Mouse (Mus musculus): Measurements from ENCODE around the gene Tmcc3. TPM values are rescaled to one million over a fixed set of nuclear protein-coding genes. Genes with fewer than 3 reads are reported as not detected.
A peak's percentile ranks its signal among the peaks of the same experiment; 100 is the strongest.
"Not testable (repeated sequence)": the region's sequence is repeated elsewhere in the genome, so short reads cannot be mapped to it uniquely, and the experiment has no call there.

The Tmcc3 gene
- total RNA-seq, 2 experiments from 2014 or later: 31.7 to 31.8 TPM

DNA sequence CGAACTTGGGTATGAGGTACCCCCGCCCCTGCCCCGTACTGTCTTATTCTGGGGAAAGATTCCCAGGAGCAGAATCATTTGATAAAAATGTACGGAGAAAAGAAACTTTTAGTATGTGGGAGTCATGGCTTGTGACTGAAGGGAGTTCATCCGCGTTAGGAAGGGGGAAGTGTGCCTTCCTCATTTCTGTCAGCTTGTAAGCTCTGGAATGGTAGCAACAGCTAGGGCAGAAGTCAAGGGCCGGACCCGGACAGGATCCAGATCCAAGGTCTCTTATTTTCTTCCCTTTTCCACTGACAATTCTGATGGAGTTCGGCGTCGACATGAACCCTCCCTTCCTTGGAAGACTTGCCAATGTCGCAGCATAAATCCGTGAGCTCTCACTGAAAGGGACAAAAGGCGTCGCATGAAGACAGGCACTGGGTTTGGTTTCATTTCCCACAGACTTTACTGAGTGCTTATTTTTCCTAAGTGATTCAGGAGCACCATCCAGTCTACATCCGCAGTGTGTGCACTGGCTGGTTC, 193.6 kb downstream of the Tmcc3 start:
- DNase-seq (ENCODE audit: low spot score in 2 of 2): no peak

DNA sequence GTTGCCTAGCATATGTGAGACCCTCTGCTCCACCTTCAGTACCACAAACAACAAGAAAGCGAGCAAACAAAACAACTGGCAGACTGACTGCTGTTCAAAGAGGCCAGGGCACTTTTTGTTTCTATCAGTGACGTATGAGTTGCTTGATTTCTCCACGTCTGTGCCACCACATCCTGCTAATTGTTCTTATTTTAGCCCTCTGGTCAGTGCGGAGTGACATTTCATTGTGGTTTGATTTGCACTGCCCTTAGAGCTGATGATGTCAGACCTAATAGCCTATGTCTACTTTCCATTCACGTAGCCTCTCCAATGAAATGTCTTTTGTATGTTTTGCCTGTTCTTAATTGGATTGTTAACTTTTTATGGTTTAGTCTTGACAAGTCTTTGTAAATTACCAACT, 197.1 kb downstream of the Tmcc3 start:
- DNase-seq (ENCODE audit: low spot score in 2 of 2): no peak

DNA sequence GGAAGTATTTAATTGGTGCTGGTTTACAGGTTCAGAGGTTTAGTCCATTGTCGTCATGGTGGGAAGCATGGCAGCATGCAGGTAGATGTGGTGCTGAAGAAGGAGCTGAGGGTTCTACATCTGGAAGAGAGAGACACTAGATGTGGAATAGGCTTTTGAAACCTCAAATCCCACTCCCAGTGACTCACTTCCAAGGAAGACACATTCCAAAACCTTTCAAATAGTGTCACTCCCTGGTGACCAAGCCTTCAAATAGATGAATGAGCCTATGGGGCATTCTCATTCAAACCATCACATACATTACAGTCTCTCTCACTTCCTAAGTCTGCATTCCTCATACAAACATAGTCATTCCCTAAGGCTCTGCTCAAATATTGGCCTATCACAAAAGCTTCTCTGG, 201.0 kb downstream of the Tmcc3 start:
- no peak for DNase-seq (ENCODE audit: low spot score in 2 of 2)

DNA sequence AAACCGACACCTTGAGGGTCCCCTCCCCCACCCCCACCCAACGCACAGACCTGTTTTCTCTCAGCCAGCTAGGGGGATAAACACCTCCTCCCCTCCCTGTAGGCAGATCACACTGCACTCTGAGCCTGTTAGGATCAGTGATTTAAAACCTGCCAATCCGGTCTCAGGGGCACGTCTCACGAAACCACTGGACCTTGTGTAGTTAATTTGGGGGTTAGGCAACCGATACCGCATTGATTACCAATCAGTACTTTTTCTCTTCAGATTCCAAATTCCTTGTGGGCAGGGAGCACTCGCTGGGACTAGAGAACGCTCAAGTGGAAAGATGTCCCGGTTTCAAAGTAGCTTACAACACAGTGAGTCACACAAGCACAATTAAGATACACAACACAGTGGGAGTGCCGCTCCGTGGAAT, 202.3 kb downstream of the Tmcc3 start:
- no peak for DNase-seq (ENCODE audit: low spot score in 2 of 2)

DNA sequence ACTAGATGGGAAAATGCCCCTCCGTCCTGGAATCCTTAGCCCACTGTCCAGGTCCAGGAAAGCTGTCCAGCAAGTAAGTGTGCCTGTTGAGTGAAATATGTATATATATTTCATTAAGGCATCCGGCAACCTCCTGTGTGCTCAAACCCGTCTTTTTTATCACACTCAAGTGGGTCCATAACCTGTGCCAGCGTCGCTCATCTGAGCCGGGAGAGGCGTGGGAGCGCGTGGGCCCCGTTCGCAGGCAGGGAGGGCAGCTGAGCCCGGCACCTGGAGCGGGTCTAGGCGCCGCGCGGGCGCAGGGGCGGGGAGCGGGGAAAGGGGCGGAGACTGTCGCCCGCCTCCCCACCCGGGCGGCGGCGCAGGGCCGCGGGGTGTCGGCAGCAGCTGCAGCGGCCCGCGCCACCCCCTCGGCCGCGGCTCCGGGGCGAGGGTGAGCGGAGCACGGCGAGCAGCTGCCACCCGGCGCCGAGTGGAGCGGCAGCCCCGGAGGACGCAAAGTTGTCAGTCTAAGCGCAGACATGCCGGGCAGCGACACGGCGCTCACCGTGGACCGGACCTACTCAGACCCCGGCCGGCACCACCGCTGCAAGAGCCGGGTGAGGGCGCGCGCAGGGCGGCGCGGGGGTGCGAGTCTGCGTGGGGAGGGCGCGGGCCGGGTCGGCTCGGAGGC, 202.9 kb downstream of the Tmcc3 start:
- peak; percentile 69 to 81 for DNase-seq (ENCODE audit: low spot score in 2 of 2)

DNA sequence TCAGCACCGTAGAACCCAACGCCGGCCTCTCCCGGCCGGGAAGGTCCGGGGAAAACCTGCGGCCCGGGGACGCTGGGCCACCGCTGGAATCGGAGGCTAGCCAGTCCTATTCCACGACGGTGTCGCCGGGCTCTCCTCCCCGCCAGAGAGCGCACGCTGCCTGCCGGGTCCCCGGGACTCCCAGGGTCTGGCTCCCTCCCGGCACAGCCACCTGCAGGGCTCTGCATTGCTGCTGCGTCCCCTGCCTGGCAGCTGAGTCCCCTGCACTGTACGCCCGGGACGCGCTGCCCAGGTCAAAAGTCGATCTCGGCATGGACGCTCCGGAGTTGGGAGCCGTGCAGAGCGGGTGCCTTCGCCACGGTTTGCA, 203.4 kb downstream of the Tmcc3 start:
- no peak for DNase-seq (ENCODE audit: low spot score in 2 of 2)

DNA sequence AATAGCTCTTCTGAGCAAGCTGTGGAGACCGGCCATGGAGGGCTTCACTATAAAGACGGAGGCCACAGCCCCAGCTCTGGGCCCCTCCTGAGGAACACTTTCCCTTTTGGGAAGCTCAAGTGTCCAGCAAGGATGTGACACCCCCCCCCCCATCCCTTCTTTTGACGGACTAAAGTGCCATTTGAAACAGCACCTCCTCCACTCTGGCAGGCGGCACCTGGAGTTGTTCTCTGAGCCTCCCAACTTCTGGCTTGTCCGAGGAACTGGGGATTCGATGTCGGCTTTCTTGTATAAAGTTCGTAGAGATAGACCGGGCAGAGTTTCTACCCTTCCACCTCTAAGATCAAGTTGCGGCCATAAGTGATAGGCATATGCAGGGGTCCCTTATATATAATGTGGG, 203.8 kb downstream of the Tmcc3 start:
- no peak for DNase-seq (ENCODE audit: low spot score in 2 of 2)

DNA sequence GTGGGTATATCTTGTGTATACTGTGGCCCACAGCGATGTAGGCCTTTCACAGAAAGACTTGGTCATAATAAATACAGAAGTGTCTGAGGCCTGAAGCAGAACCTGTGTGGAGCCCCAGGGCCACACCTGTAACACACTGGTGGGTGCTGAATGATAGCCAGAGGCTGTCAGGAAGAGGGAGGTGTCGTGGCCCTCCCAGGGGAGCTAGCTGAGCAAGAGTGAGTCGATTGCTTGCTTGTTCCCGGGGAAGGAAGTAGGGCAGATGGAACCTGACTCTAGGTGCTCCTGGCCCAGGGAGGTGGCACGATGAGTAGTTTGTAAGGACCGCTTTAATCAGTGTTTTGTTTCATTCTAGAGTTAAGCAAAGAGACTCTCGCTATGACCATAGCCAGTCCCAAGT, 208.1 kb downstream of the Tmcc3 start:
- DNase-seq (ENCODE audit: low spot score in 2 of 2): no peak

DNA sequence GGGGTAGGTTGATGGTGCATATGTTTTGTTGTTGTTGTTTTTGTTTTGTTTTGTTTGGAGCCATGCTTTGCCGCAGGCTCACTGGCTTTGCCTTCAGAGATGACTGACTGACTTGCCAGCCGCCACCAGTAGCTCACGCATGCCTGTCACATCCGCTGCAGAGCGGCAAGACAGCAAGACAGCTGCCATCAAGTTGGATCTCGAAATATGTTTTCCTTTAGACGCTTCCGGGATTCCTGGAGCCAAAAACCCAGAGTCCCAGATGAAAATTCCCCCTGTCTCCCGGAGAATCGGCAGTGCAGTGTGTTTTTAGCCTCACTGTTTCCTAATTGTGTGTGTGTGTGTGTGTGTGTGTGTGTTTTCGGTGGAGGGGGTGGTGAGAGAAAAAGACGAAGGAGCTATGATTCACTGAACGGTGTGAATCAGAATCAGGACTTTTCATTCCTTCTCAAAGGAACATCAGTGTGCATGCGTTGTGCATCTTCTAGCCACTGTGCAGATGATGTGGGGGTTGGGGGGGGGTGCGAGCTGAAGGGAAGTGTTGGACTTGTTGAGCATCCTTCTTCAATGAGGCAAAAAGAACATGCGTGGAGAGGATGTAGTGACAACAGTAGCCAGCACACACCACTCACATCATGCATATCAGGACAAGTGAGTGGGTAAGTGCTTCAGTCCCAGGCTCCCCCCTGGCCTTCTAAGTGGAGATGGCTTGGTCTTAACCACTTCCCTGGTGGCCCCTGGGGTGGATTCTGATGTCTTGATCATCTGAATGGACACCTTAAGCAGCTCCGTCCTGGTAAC, 208.8 kb downstream of the Tmcc3 start:
- DNase-seq (ENCODE audit: low spot score in 2 of 2): no peak

DNA sequence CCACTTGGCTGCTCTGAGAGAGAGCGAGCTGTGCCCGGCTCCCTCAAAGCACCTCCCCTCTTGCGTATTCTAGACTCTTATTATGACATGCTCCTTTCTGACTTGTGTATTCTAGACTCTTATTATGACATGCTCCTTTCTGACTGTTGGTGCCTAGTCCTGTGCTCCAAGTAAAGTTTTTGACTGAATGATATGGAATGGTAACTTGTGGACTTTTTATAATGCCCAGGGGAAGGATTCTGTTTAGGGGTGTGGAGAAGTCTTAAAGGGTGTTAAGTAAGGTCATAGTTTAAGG, 209.3 kb downstream of the Tmcc3 start:
- no peak for DNase-seq (ENCODE audit: low spot score in 2 of 2)

DNA sequence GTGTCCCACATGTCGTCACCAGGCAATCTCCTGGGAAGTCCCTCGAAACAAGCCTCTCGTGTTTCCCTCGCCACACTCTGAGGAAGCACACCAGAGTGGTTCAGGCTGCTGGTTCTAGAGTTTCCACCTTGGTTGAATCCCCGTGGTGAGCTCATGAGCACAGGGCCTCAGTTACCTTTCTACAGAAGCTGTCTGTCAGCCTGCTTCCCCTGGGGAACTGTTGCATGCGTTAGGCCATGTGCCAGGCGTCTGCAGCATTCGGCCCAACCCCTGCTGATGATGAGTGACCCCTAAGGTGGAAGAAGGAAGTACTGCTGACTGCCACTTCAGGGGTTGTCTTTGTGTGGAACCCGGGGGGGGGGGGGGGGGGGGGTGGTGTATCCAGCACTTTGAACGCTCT, 210.0 kb downstream of the Tmcc3 start:
- no peak for DNase-seq (ENCODE audit: low spot score in 2 of 2)

DNA sequence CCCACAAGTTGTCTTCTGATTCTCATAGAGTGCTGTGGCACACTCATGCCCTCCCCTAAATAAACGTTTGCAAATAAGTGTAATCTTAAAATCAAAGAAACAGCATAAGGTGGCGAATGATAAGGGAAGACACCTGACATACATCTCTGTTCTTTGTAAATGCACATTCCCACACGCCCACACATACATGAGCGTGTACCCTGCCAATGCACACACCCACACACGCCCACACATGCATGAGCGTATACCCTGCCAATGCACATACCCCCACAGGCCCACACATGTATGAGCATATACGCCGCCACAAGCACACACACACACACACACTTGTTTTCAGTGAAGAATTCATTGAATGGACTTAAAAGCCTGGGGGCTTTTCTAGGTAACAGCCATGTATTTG, 211.5 kb downstream of the Tmcc3 start:
- DNase-seq (ENCODE audit: low spot score in 2 of 2): no peak

DNA sequence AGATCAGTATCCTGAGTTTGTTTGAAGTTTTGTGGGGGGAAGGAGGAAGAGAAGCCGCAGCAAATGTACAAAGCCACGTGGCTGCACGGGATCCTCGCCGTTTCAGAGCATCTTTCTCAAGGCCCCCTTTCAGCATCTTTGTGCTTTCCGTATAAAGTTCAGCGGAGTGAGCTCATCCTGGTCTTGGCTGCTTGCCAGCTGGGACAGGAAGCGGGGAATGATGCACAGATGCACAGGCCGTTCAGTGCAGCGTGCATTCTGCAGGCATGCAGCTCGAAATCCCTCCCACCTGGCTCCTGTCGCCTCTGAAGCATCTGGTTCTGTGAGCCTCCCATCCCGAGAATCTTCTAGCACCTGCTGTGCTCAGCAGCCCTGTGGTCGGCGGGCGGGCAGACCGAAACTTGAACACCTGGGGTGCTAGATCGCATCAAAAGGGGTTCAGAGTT, 212.0 kb downstream of the Tmcc3 start:
- DNase-seq (ENCODE audit: low spot score in 2 of 2): peak; percentile 75 to 76

DNA sequence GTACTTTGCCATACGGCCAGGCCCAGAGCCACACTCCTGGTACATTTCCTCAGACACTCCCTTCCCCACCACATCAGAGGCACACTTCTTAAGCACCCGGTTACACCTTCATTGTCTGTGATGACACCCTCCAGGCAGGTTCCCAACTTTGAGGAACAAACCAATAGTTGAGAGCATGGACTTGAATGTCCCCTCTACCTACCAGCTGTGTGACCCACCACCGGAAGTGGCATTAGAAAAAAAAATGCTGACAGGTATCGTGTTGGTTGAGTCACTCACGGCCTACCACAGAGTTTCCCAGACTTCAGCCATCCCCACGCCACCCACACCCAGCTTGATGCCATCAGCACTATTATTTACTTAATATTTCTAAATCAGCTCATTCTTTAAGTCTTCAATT, 213.2 kb downstream of the Tmcc3 start:
- no peak for DNase-seq (ENCODE audit: low spot score in 2 of 2)

DNA sequence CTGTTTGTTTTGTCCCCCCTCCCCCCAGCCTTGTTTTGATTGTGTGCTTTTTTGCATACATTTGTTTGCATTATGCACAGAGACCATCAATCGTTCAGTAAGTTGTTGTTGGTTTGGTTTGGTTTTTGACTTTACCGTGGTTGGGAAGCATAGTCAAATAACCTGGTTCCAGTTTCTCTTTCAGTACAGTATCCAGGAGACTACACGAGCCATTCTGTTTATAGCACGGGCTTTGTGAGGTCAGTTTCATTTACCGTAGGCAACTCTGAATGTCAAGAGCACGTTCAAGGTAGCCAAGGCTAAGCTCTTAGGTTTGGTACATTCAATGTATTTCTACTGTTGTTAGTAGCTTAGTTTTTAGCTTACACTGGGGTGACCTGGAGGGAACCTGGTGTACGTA, 214.0 kb downstream of the Tmcc3 start:
- DNase-seq (ENCODE audit: low spot score in 2 of 2): no peak

DNA sequence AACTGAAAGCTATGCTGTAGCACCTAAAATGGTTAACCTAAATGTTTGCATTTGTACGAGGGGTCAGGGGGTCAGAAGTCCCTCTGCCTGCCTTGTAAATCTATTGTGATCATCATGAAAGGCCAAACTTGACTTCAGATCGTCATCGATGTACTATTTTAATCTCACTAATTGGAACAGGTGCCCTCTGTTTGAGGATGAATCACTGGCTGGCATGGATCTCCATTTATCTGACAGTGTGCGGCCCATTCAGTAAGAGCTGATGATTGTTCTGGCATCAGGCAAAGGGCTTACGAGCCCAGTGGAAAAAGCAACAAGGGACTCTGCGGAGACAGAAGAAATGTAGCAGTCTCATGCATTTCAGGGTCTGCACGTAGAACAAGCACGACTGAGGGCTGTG, 215.1 kb downstream of the Tmcc3 start:
- DNase-seq (ENCODE audit: low spot score in 2 of 2): no peak

DNA sequence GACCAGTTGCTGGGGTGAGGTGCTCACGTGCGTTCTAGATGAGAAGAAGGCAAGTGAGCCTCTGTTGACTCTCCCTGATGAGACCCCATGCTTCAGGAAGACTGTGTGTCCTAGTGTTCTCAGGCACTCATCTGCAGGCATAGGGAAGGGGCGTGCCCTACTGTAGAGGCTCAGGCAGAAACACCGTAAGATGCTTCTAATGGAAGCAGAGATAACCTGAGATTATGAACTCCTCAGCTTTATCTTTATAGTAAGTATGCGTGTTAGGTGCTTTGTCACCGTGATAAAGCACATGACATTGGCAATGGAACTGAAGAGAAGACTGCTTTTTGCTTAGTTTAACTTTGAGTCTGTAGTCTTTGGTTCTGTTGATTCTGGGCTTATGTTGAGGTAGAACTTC, 215.5 kb downstream of the Tmcc3 start:
- DNase-seq (ENCODE audit: low spot score in 2 of 2): no peak

DNA sequence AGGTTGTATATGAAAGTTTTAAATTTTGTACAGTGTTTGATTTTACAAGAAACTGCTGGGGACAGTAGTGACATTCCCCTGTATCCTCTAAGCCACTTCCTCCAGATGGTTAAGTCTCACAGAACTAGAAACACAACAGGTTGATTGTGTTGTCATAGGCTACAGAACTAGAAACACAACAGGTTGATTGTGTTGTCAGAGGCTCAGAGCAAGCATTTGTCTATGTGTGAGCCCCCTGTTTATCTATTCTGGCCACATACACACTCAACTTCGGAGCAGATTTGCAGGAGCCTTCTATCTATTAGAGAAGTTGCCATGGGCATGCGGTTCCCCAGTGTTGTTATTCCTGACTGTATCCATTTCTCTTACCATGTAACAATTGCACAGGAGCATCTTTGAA, 218.3 kb downstream of the Tmcc3 start:
- no peak for DNase-seq (ENCODE audit: low spot score in 2 of 2)

DNA sequence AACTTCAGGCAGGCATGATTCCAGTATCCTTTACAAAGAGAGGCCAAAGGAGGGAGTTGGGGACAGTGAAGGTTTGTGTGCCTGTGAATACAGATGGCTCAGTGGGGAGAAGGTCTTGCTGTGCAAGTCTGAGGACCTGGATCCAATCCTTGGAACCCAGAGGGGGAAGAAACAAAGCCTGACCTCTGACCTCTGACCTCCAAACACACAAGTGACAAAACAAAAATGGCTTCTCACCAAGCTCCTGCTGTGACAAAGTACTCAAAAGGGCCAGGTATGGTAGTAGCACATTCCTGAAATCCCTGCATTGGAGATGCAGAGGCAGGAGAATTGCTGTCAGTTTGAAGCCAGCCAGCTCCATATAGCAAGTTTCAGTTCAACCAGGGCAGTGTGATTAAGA, 219.7 kb downstream of the Tmcc3 start:
- no peak for DNase-seq (ENCODE audit: low spot score in 2 of 2)

DNA sequence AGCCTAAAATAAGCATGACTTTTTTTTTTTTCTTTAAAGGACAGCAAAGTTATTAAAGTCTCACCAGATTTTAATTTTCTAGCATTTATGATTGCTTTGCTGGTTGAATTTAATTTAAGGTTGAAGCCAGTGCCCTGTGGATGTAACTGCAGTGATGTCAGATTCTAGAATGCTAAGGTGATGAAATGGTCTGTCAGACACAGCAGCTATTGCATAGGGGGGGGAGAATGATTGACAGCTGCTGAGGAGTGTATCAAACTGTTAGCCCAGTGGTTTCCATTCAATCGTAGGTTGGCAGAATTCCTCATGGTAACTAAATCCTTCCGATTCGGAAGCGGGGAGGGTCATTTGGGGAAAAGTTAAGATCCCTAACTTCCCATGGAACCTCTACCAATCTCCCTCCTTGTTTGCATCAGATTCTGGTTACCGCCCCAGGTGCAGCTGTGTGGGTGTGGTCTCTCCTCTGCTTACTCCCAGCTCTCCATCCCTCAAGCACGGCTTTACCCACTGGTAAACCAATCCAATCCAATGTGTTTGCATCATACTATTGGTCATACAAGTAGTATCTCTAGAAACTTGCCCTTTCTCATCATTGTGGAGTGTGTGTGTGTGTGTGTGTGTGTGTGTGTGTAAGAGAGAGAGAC, 221.5 kb downstream of the Tmcc3 start:
- no peak for DNase-seq (ENCODE audit: low spot score in 2 of 2)

DNA sequence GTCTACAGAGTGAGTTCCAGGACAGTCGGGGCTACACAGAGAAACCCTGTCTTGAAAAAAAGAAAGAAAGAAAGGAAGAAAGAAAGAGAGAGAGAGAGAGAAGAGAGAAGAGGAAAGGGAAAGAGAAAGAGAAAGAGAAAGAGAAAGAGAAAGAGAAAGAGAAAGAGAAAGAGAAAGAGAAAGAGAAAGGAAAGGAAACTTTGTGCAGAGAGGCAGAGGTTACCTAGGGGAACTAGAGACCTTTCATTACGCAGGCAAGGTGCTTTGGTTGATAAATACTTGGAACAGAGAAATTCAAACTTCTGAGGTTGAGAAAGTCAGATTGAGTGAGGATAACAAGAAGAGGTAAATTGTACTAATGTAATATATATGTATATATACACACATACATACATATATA, 226.9 kb downstream of the Tmcc3 start:
- DNase-seq (ENCODE audit: low spot score in 2 of 2): not testable (repeated sequence)

DNA sequence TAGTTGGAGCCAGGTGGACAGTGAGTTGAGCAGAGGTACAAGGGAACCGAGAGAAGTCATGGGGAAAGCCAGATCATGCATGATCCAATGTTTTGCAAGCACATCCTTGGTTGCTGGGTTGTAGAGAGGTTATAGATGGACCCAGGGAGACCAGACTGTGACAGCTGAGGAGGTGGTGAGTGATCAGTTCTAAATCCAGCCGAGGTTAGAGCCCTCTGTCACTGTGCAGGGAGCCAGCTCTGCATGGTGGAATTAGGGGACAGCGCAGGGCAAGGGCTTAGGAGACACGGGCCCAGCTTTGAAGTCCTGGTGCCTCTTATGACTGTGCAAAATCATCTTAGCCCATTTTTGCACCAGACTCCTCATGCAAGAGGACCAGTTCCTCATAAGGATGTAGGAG, 228.5 kb downstream of the Tmcc3 start:
- no peak for DNase-seq (ENCODE audit: low spot score in 2 of 2)

All from layer of hippocampus, postnatal 10 days (tissue).